Mouse (Mus musculus) embryo, embryonic 11.5 days (tissue): Measurements from ENCODE around the gene Dynlt1f.
"Not testable (repeated sequence)": the region's sequence is repeated elsewhere in the genome, so short reads cannot be mapped to it uniquely, and the experiment has no call there.

Experiments used
- DNase-seq: peaks from one replicate; pipeline ENCODE4 v3.0.0-alpha.2; 2012; ENCODE audit warnings: low read depth, low spot score

Dynlt1f gene

DNA sequence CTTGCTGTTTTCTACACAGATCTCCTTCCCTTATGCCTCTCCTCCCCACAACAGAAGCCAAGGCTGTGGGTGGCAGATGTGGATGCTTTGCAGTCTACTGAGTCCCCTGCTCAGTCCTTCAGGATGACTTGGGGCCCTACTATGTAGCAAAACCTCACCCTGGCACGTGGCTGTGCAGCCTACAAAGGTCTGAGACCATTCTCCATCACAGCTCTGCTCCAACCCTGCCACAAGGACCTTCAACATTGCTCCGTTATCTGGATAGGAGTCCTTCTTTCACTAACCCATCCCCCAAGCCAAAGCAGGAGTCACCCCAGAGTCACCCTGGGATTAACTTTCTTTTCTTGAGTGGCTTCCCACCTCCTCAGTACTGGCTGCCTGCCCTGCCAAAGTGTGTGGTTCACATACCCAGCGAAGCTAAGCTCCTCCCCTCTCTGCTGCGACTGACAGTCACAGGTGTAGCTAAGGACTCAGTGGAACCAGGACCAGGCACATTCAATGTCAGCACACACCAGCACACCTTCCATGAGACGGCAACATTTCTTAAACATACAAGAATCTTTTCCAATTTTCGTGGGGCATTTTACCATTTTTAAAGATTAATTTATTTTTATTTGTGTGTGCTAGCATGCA lies 30.7 kb downstream of the Dynlt1f start:
- DNase-seq = not testable (repeated sequence)

DNA sequence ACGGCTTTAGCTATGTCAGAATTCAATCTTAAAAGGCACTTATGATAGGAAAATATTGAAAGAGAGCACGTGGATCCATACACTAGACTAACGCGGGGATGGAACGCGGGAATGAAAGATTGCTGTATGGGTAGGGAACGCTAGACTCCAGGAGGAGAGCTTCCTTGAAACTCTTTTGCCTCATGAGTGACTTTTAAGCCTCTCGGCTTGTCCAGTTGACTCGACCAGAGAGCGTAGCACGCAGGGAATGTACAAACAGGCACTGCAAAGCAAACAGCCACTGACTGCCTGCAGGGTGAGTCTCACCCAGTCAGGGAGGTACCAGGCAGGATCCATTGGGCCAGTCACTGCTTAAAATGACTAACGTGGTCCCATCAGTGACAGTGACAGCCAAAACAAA lies 33.7 kb downstream of the Dynlt1f start:
- not testable (repeated sequence) for DNase-seq

DNA sequence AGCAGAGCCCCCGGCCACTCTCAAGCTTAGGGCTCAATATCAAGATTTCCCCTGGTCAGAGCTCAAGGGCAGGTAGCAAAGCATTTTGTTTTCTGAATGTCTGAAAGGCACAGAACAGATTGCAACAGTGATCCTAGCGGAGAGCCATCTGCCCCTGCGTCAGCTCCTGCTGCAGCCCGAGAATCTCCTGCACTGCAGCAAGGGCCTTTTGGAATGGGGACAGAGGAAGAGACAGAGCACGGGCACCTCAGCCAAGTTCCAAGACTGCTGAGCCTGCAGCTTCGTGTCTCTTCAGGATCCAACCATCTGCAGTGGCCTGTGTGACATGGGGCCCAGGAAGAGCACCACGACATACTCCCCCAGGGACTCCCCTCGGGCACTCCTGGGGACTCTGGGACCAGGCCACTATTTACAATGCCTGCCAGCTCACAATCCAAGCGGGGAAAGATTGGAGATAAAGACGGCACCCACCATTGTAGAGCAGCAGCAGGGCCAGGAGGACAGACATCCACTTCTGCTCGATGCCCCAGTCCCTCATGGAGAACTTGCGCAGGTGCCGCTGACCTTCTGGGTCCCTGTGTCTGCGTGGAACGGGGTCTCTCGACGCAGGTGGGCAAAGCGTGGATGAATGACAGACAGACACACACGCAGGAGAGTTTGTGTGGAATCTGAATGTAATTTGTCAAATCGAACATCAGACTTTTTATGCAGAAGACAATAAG lies 34.8 kb downstream of the Dynlt1f start:
- DNase-seq = not testable (repeated sequence)

DNA sequence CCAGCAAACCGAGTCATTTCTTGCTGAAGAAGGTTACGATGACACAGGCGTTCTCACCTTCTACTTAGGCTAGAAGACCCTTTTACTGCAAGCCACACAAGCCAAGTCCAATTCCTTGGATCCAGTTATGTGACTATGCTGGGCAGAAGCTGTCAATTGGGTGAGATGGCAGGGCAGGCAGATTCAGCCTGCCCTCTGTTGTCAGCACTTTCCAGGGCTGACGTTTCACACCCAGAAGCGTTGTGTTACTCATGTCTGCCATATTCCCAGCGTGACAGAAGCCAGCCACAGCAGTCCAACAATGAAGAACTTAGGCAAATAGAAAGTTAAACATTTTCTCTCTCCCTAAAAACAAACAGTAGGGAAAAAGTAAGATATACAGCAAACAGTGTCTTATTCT lies 35.7 kb downstream of the Dynlt1f start:
- not testable (repeated sequence) for DNase-seq

DNA sequence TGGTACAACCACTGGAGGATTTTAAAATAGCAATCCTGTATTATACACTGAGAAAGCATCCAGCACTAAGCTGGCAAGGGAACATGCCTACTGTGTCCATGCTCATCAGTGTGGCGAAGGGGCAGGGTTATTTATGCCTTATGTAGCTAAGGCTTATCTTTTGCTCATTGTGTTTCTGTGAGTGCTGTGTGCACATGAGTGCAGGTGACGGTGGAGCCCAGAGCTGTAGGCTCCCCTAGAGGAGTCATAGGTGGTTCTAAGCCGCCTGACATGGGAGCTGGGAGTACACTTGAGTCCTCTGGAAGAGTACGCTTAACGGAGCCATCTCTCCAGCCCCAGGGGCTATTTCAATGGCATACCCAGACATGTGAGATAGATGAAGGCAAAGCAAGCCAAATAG lies 36.4 kb downstream of the Dynlt1f start:
- not testable (repeated sequence) for DNase-seq

DNA sequence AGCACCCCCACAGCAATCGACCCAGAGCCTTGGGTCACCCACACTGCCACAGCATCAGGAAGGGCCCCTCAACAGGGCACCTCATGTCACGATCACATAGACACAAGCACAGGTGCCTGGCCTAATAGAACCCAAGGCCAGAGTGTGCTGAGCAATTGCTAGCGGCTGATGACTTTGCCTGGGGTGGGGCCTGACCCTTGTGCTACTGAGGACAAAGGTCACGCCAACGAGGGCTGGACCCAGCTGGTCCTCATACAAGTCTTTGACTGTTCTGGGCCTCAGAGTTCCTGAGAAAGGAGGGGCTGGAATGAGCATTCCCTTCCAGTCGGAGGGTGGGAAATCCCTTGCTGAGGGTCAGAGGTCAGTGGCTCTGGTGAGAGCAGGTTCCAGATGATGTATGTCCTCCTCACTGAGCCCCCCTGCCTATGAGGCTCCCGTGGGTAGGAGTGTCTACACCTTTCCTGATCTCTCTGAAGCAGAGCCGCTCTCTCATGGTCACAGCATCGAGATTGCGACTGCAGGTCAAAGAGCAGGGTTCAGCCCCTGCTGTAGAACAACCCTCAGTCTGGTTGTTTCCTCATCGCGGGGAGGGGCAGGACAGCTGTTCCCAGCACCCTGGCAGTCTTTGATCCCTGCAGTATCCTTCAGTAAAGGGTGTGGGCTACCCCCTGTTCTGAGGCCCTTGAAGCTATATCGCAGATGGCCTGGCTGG lies 37.9 kb downstream of the Dynlt1f start:
- not testable (repeated sequence) for DNase-seq

DNA sequence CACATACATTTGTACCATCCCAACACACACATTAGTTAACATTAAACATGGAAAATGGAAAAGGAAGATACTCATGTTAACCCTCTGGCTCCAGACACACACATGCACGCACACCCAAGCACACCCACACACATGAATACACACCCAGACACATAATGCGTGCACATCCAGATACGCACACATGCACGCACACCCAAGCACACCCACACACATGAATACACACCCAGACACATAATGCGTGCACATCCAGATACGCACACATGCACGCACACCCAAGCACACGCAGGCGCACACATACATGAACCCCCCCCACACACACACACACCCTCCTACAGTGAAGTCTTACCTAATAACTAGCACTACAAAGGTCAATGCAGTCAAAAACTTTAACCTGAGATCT lies 39.0 kb downstream of the Dynlt1f start:
- DNase-seq = not testable (repeated sequence)

DNA sequence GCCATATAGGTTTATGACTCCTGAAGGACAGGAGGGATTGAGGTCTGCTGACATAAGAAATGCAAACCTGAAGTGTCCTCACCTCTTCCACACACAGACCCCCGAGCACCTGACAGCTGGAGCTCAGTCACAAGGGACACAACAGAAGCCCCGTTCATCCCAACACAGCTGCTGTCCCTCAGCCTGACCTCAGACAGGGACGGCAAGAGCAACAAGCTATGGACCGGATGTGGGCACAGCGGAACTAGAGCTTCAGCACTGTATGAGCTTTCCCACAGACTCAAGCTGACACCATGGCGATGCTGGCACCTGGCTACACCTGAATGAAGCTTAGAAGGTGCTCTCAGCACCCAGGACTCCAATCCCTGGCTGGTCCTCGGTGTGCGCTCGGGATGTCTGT lies 41.4 kb downstream of the Dynlt1f start:
- not testable (repeated sequence) for DNase-seq

DNA sequence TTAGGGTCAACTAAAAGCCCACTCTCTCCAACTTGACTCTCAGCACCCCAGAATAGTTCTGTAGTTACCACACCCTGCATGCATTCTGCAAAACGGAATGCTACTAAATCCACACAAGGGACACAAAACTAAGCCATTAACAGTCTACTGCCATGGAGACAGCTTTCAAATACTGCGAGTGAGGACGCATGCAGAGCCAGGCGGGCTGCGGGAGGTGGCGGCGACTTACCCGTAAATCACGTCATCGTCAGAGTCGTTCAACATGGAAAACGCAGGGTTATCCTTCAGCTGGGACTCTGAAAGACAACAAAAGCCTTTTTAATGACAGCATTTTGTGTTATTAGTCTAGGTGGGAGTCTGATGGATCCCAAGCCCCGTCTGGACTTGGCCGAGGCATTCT lies 42.2 kb downstream of the Dynlt1f start:
- not testable (repeated sequence) for DNase-seq

DNA sequence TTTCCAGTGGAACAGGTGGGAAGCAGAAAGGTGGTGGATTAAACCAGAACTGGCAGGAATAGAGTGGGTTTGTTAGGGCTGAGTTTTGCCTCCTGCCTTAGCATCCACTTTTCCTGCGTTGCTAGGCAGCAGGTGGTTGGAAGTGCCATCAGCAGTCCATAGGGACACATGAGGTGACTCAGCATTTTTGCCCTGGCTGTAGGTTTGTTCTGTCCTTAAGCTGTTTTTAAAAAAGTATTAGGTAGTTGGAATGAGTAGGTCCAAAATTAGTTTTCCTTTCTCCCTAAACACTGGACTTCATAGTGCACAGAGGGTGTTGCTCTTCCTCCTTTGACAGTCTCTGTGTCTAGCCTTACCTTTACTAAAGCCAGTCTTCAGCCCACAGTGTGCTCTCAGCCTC lies 50.4 kb downstream of the Dynlt1f start:
- not testable (repeated sequence) for DNase-seq

DNA sequence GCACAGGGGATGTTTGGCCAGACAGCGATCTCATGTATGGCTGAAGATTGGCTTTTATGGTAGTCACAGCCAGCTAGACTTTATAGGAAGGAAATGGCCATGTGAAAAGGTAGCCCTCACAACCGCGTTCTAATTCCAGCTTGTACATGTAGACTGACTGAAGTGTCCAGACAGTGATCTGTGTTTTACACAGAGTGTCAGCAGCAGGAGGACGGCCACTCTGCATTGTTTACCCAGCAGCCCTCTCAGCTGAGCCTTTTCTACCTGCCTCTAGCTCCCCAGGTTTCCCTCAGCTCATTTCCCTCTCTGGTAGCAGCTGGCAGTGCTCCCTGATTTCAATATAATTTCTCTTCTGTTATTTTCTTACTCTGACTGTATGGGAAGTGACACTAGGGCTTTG lies 53.5 kb downstream of the Dynlt1f start:
- DNase-seq = not testable (repeated sequence)

DNA sequence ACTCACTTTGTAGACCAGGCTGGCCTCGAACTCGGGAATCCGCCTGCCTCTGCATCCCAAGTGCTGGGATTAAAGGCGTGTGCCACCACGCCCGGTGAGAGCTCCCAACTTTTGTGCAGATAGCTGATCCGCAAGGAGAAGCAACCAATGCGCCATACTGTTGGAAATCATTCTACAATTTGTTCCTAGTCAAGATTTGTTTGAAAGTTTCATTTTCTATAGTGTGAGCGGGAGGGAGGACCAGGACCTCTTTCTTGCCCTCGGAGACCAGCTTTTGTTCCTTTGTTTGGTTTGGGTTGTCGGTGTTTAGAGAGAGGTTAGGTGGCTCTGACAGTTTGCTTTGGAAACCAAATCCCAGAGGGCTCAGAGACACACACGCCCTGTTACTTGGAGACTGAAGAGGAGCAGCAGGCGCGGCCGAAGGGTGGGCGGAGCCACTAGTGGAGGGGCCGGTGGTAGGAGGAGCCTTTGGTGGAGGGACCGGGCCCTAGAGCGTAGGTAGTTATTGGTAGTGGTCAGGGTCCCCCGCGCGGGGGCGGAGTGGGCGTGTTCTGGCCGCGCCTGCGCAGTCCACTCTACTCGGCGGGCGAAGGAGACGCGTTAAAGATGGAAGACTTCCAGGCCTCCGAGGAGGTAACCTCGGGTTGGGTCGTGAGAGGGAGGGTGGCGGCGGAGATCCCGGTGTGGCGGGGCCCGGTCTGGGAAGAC lies 54.3 kb downstream of the Dynlt1f start, which contains the start of gene Dynlt1c:
TSS of gene Dynlt1c (plus strand) at position 468 of the 708 bp plus-strand sequence.
- peak; percentile 65 for DNase-seq

DNA sequence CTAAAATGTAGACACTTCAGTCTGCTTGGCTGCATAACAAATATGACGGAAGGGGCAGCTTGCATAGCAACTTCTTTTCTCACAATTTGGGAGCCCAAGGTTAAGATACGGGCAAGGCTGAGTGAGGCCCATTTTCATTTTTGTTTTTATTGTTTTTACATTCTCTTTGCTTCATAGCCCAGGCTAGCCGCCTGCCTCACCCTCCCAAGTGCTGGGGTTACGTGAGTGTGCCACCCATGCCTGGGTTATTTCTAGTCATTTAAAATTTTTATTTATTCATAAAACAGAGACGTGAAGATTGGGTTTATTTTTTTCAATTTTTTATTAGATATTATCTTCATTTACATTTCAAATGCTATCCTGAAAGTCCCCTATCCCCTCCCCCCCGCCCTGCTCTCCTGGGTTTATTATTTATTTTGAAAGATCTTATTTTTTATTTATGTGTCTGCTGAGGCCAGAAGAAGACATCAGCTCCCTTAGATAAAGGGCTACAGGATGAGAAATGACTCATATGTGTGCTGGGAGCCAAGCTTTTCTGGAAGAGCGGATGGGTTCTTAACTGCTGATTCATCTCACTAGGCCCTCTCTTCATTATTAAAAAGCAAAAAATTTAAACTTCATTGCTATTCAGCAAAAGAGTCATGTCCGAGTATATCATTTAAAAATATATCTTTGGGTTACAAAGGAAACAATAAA lies 55.3 kb downstream of the Dynlt1f start:
- DNase-seq = not testable (repeated sequence)

DNA sequence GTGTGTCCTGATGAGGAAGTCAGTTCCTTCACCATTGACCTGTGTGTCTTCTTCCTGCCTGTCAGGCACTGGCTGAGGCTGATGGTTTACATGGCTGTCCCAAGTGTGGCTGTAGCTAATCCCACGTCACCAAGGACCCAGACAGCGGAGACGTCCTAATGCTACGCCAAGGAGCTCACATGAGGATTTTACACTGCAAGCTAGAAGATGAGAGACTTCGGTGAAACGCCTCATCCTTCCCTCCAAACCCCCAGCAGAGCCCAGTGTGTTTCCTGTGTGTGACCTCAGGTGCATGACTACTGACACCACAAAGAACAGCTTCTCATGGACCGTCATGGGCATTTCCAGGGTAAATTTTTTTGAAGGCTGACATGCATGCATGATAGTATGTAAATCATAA lies 57.3 kb downstream of the Dynlt1f start:
- DNase-seq = not testable (repeated sequence)
